Comparison of ENCODE assay signal across 18 mouse cellular contexts in the genomic region with DNA sequence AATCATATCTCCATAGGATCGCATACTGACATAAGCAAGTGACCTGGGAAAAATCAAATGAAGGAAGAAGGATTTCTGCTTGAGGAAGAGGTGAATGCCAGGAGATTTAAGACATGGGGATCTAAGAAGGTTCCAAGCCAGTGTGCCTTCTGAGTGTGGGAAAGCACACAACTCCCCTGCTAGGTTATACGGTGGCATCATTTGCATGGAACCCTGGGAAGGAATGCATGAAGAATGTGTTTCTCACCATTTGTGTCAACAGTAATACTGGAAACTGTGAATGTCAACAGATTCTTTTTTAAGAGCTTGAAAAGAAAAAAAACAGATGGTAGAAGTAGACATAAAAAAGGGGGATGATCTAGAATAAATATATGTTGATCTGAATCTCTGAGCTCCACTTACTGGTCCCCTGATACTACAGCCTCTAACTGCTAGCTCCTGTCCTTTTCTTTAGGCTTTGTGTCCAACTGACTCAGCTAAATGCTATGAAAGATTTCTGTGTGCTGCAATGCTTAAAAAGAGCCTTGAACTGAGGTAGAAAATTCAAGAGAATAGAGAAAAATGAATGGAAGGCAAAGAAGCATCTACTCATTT.
"Had no signal": no experiment of that assay in that cellular context is flagged by ENCODE, and none has a peak within 500 bp of the region (broad histone marks: within the 10 kb centered on the region; RNA-seq: fewer than 3 reads in every experiment).

No protein-coding gene starts in this region.

- DNase-seq: liver, postnatal 0 days; lung, adult 2 months; lung, postnatal 14 days; lung, postnatal 36 days; retina, postnatal 1 day; right cerebral cortex, adult 18-20 months; right cerebral cortex, postnatal 25 days; right cerebral cortex, postnatal 4 days; spleen, adult 18-20 months; thymus, adult 2 months; thymus, postnatal 14 days; thymus, postnatal 36 days had no signal

- H3K27me3 ChIP-seq: lung, embryonic 15.5 days; megakaryocyte, embryonic 14.5 days; midbrain, embryonic 15.5 days; neural tube, embryonic 12.5 days had no signal

- ATAC-seq: liver, postnatal 0 days; lung, postnatal 0 days; midbrain, embryonic 13.5 days; midbrain, embryonic 15.5 days had no signal
